Mouse (Mus musculus): ENCODE results near the gene Gpr108. TPM values are rescaled to one million over a fixed set of nuclear protein-coding genes. Genes with fewer than 3 reads are reported as not detected.

Gene Gpr108
- polyA plus RNA-seq, 1 experiment from 2014 or later = 22.8 TPM

DNA sequence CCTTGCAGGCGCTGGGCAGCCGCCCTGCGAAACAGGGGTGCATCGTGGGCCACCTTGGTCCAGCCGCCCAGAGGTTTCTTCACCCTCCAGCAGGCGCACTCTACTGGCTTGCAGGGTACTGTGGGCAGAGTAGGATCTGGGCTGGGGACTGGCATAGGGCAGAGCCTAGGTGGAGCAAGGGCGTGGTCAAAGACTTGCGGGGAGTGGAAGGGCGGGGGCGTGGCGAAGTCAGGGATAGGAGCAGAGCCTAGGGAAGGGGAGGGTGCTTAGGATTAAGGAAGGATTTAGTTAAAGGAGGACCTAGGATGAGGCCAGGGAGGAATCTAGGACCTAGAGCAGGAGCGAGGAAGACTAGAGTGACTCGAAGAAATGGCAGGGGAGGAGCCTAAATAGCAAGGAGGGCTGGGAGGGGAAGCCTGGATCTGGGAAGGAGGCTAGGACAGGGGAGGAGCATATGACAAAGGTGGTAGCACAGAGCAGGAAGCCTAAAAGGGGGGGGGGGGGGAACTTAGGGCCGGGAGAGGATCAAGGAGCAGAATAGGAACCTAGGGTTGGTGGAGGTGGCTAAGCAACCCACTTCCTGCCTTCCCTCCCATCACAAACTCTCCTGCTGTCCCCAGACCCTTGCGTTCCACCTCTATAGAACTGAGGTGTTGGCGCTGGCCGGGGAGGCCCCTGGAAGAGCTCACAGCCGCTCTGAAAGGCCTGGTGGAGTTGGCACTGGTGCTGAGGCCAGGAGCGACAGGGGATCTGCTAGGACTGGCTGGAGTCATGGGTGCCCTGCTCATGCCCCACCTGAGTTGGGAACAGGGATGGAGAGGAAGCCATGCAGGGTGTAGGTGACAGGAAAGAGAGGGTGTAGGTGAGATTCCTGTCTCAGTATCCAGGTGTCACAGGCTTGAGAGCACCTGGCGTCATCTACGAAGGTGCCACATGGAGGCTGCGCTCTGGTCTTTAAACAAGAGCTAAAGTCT is 17.0 kb upstream of the Gpr108 start:
- H3K9me3 ChIP-seq = no peaks in the 10 kb centered on the region
- H3K36me3 ChIP-seq (replicated peaks) = peaks cover 45% of the 10 kb centered on the region
- no peak overlapping the region for H3K27ac ChIP-seq
- no peaks in the 10 kb centered on the region for H3K27me3 ChIP-seq (ENCODE audit: poor library complexity, severe bottlenecking)
- DNase-seq (ENCODE audit: extremely low spot score, low spot score) = peak; percentile 23
- peaks cover 15% of the 10 kb centered on the region for H3K4me1 ChIP-seq
- peak overlapping the region; percentile 24; the same call in 1 of the 2 replicates for H3K4me3 ChIP-seq
- 27% methylated on average over 21 of the region's 22 CpGs for WGBS

DNA sequence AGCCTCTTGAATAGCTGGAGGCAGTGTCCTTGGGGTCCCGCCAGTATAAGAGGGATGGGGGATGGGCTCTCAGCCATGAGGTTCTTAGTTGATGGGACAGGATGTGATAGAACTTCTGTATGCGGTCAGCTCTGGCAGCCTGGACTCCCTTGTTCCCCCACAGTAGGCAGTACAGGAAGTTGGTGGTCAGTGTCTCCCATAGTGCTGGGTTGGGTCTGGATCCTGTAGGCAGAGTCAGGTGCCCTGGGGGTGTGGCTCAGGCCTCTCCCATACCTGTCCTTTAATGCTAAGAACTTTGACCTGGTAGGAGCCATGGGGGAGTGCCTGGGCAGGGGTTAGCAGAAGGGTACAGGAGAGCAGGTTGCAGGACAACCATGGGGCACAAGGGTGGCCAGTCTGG is 15.9 kb upstream of the Gpr108 start:
- no peaks in the 10 kb centered on the region for H3K27me3 ChIP-seq (ENCODE audit: poor library complexity, severe bottlenecking)
- WGBS = 89% methylated on average over 2 of the region's 2 CpGs
- H3K4me3 ChIP-seq = no peak overlapping the region
- no peak for DNase-seq (ENCODE audit: extremely low spot score, low spot score)
- H3K36me3 ChIP-seq (replicated peaks) = peaks cover 56% of the 10 kb centered on the region
- no peaks in the 10 kb centered on the region for H3K9me3 ChIP-seq
- peaks cover 15% of the 10 kb centered on the region for H3K4me1 ChIP-seq
- no peak overlapping the region for H3K27ac ChIP-seq

DNA sequence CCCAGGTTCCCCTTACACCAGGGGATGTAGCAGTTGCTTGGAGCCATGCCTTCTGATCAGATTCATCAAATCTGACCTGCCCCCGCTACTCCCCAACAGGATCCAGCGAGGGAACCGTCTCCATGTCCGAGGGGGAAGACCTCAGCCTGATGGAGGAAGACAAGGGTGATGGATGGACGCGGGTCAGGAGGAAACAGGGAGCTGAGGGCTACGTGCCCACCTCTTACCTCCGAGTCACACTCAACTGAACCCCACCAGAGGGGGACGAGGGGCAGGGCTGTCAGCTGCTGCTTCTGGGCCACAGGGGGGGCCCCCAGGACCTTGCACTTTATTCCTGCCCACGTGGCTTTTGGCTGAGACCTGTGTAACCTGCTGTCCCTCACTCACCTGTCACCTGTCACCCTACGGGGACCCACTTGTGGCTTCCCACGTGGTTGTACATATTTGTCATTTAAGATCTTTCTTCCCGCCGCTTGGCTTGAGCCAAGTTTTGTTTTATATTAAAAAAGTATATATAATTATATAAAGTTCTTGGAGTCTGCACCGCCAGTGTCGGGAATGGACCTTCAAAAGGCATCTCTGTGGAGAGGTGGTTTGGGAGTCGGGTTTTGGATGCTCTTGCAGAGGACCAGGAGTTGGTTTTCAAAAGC is 14.8 kb upstream of the Gpr108 start:
- no peaks in the 10 kb centered on the region for H3K9me3 ChIP-seq
- no peak overlapping the region for H3K4me3 ChIP-seq
- H3K27ac ChIP-seq = no peak overlapping the region
- peaks cover 15% of the 10 kb centered on the region for H3K4me1 ChIP-seq
- no peaks in the 10 kb centered on the region for H3K27me3 ChIP-seq (ENCODE audit: poor library complexity, severe bottlenecking)
- H3K36me3 ChIP-seq (replicated peaks) = peaks cover 68% of the 10 kb centered on the region
- DNase-seq (ENCODE audit: extremely low spot score, low spot score) = no peak
- WGBS = 94% methylated on average over 17 of the region's 17 CpGs

DNA sequence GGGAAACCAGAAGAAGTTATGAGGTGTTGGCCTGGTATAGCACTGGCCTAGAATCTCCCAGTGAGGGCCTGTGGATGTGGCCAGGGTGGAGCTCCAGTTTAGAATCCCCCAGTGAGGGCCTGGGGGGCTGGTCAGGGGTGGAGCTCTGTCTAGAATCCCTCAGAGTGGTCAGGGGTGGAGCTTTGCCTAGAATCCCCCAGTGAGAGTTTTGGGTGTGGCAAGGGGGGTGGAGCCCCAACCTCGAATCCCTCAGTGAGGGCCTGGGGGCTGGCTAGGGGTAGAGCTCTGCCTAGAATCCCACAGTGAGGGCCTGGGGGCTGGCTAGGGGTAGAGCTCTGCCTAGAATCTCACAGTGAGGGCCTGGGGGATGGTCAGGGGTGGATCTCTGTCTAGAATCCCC is 13.6 kb upstream of the Gpr108 start:
- peaks cover 79% of the 10 kb centered on the region for H3K36me3 ChIP-seq (replicated peaks)

DNA sequence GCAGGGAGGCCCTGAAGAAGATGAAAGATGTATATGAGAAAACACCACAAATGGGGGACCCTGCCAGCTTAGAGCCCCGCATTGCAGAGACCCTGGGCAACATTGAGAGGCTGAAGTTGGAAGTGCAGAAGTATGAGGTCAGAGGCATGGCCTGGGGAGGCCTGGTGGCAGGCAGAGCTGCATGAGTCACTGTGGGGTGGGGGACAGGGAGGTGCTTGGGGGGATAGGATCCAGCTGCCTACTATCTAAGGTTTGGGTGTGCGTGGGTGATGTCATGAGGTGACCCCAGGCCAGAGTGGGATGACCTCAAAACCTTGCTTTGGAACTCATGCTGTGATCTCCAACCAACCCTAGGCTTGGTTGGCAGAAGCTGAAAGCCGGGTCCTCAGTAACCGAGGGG is 13.0 kb upstream of the Gpr108 start:
- no peaks in the 10 kb centered on the region for H3K27me3 ChIP-seq (ENCODE audit: poor library complexity, severe bottlenecking)
- H3K27ac ChIP-seq = no peak overlapping the region
- H3K4me1 ChIP-seq = peaks cover 15% of the 10 kb centered on the region
- no peaks in the 10 kb centered on the region for H3K9me3 ChIP-seq
- no peak overlapping the region for H3K4me3 ChIP-seq
- WGBS = 90% methylated on average over 4 of the region's 4 CpGs
- peaks cover 84% of the 10 kb centered on the region for H3K36me3 ChIP-seq (replicated peaks)
- no peak for DNase-seq (ENCODE audit: extremely low spot score, low spot score)

More for the DNA sequence above, 13.6 kb upstream of the Gpr108 start:
- no peak for DNase-seq (ENCODE audit: extremely low spot score, low spot score)
- Histone ChIP-seq H3K9me3 (no peaks in the 10 kb centered on the region), H3K27me3 (ENCODE audit: poor library complexity, severe bottlenecking) (no peaks in the 10 kb centered on the region), H3K4me1 (peaks cover 15% of the 10 kb centered on the region), H3K27ac (no peak overlapping the region), H3K4me3 (no peak overlapping the region)
- WGBS = 58% methylated on average over 1 of the region's 1 CpGs

DNA sequence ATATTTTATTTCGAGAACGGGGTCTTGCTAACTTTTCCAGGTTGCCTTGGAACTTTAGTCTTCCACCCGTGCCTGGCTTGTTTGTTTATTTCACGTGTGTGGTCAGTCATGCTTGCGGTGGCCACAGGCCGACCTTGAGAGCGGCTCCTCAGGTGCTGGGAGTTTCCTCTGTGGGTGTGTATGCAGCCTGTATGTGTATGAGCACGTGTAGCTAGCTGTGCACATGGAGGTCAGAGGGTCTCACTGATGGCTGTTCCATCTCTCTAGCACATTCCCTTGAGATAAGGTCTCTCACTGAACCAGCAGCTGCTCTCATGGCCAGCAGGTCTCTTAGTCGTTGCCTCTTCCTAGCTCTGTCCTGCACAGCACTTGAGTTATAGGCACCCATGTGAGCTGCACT is 12.1 kb upstream of the Gpr108 start:
- Histone ChIP-seq H3K36me3 (replicated peaks) (peaks cover 93% of the 10 kb centered on the region), H3K4me3 (no peak overlapping the region), H3K4me1 (peaks cover 11% of the 10 kb centered on the region), H3K9me3 (no peaks in the 10 kb centered on the region), H3K27ac (no peak overlapping the region), H3K27me3 (ENCODE audit: poor library complexity, severe bottlenecking) (no peaks in the 10 kb centered on the region)
- 92% methylated on average over 9 of the region's 9 CpGs for whole genome bisulfite sequencing
- DNase-seq (ENCODE audit: extremely low spot score, low spot score) = no peak

DNA sequence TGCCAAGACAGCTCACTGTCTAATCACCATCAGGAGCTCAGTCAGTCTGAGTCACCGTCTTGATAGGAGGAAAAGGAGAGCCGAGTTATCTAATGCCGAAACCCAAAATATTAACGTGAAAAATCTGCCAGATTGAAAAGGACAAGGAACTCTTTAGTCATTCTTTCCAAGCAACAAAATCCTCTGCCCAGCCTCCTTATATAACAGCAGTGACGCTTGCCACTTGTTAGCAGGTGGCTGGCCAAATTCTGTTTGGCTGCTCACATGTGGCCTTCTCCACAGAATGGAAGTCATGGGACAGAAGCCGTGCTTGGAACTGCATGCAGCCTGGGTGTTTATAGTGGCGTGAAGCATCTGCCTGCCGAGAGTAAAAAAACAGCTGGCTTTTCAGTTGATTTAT is 11.5 kb upstream of the Gpr108 start:
- Histone ChIP-seq H3K4me1 (peaks cover 5% of the 10 kb centered on the region), H3K36me3 (replicated peaks) (peaks cover 99% of the 10 kb centered on the region), H3K9me3 (no peaks in the 10 kb centered on the region), H3K27me3 (ENCODE audit: poor library complexity, severe bottlenecking) (no peaks in the 10 kb centered on the region), H3K4me3 (no peak overlapping the region), H3K27ac (no peak overlapping the region)
- DNase-seq (ENCODE audit: extremely low spot score, low spot score) = no peak
- 93% methylated on average over 8 of the region's 8 CpGs for WGBS

DNA sequence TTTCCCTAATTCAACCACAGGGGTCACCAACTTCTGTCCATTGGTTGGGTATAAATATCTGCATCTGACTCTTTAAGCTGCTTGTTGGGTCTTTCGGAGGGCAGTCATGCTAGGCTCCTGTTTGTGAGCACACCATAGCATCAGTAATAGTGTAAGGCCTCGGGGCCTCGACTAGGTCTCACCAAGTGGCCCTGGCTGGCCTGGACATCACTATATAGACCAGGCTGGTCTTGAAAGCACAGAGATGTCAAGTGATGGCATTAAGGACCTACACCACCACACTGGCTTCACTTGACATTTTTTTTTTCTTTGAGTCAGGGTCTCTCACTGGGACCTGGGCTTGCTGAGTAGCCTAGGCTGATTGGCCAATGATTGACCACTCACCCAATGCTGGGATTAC is 9.9 kb upstream of the Gpr108 start:
- no peak for DNase-seq (ENCODE audit: extremely low spot score, low spot score)
- Histone ChIP-seq H3K36me3 (replicated peaks) (peaks cover 99% of the 10 kb centered on the region), H3K27me3 (ENCODE audit: poor library complexity, severe bottlenecking) (no peaks in the 10 kb centered on the region), H3K4me1 (no peaks in the 10 kb centered on the region), H3K27ac (no peak overlapping the region), H3K9me3 (no peaks in the 10 kb centered on the region), H3K4me3 (no peak overlapping the region)
- WGBS = 90% methylated on average over 3 of the region's 3 CpGs

DNA sequence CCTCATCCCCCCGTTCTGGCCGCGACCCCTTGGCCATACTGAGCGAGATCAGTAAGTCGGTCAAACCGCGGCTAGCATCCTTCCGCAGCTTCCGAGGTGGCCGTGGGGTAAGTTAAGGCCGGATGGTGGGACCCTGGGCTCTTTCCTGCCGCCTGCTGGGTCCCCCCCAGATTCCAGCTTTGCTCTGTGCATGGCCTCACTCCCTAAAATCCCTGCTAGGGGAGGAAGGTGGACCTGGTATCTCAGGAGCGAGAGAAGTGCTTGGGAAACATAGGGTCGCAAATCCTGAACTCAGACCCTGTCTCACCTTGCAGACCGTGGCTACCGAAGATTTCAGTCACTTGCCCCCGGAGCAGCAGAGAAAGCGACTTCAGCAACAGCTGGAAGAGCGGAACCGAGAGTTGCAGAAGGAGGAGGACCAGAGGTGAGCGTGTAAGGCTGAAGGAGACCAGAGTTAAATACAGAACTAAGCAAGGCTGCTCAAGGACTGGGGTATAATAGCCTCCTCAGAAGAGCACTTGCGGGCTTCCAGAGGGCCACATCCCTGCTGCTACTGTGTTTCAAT is 8.8 kb upstream of the Gpr108 start:
- no peaks in the 10 kb centered on the region for H3K9me3 ChIP-seq
- H3K36me3 ChIP-seq (replicated peaks) = peaks cover 92% of the 10 kb centered on the region
- no peaks in the 10 kb centered on the region for H3K27me3 ChIP-seq (ENCODE audit: poor library complexity, severe bottlenecking)
- H3K4me3 ChIP-seq = no peak overlapping the region
- 96% methylated on average over 22 of the region's 22 CpGs for WGBS
- DNase-seq (ENCODE audit: extremely low spot score, low spot score) = no peak
- H3K27ac ChIP-seq = no peak overlapping the region
- H3K4me1 ChIP-seq = no peaks in the 10 kb centered on the region

DNA sequence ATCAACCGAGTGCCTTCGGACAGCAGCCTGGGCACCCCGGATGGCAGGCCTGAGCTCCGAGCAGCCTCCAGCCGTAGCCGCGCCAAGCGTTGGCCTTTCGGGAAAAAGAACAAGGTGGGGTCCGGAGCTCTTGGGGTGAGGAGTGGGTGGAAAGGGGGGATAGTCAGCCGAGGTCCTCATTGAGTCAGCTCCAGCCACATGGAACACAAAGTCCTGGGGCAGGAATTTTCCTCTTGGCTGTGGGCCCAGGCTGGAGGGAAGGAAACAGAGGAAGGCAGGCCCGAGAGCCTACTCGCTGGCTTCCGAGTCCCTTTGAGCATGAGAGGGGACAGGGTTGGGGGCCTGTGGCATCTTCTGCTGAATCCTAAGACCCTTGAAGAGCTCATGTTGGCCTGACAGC is 7.1 kb upstream of the Gpr108 start:
- H3K36me3 ChIP-seq (replicated peaks) = peaks cover 76% of the 10 kb centered on the region
- no peaks in the 10 kb centered on the region for H3K9me3 ChIP-seq
- DNase-seq (ENCODE audit: extremely low spot score, low spot score) = no peak
- WGBS = 97% methylated on average over 14 of the region's 14 CpGs
- H3K27ac ChIP-seq = no peak overlapping the region
- no peaks in the 10 kb centered on the region for H3K27me3 ChIP-seq (ENCODE audit: poor library complexity, severe bottlenecking)
- peaks cover 13% of the 10 kb centered on the region for H3K4me1 ChIP-seq
- no peak overlapping the region for H3K4me3 ChIP-seq

DNA sequence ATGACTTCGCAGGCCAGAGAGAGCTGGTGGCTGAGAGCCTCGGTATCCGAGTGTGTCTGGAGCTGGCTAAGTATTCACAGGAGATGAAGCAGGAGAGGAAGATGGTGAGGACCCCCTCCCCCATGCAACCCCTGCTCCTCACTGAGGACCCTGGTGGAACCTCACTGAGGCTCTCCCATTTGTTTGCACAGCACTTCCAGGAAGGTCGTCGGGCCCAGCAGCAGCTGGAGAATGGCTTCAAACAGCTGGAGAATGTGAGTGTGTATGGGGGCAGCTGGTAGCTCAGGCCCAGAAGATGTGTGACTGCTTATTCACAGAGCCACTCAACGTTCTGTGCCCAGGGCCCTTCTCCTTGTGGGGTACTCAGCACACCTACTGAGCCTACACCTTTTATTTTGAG is 5.1 kb upstream of the Gpr108 start:
- Histone ChIP-seq H3K9me3 (no peaks in the 10 kb centered on the region), H3K36me3 (replicated peaks) (peaks cover 55% of the 10 kb centered on the region), H3K4me3 (no peak overlapping the region), H3K27ac (no peak overlapping the region), H3K27me3 (ENCODE audit: poor library complexity, severe bottlenecking) (no peaks in the 10 kb centered on the region), H3K4me1 (peaks cover 27% of the 10 kb centered on the region)
- DNase-seq (ENCODE audit: extremely low spot score, low spot score) = no peak
- 92% methylated on average over 6 of the region's 6 CpGs for WGBS

DNA sequence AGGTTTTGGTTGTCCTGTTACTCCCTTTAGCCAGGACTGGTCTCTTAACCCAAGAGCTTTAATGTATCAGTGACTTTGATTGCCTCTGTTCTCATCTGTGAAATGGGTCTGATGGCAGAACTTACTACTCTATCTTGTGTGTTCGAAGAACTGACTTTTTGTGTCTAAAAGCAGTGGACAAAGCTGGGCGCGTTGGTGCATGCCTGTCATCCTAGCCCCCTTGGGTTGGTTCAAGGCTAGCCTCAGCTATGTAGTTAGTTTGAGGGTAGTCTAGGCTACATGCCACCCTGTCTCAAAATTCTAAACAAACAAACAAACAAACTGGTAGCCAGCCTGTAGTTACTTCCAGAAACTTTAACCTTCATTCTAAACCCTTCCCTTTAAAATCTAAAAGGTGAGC is 3.2 kb upstream of the Gpr108 start:
- peak overlapping the region; percentile 72; the same call in 1 of the 2 replicates for H3K4me3 ChIP-seq
- peaks cover 38% of the 10 kb centered on the region for H3K36me3 ChIP-seq (replicated peaks)
- H3K4me1 ChIP-seq = peaks cover 35% of the 10 kb centered on the region
- 96% methylated on average over 3 of the region's 3 CpGs for WGBS
- H3K27ac ChIP-seq = no peak overlapping the region
- no peaks in the 10 kb centered on the region for H3K27me3 ChIP-seq (ENCODE audit: poor library complexity, severe bottlenecking)
- no peak for DNase-seq (ENCODE audit: extremely low spot score, low spot score)
- no peaks in the 10 kb centered on the region for H3K9me3 ChIP-seq
